Mouse (Mus musculus) embryonic stem cell, embryonic (primary cell): ENCODE measurements around the gene Fut2.
"Not testable (repeated sequence)": the region's sequence is repeated elsewhere in the genome, so short reads cannot be mapped to it uniquely, and the experiment has no call there.

Source experiments
- CTCF ChIA-PET, 4 experiments: fragments of 300-600 bp in 2 of 4; fragments of 350-600 bp in 2 of 4; sonication (Branson Sonifier 250); formaldehyde crosslinking; loops; one replicate each; lab custom pipeline; 2022; ENCODE audit warnings: inconsistent platforms in 2 of 4; lab: Charles Lee
- POLR2A ChIA-PET, 4 experiments: fragments of 300-600 bp in 2 of 4; fragments of 350-600 bp in 2 of 4; sonication (Branson Sonifier 250); formaldehyde crosslinking; loops; one replicate each; lab custom pipeline; 2022; ENCODE audit warnings: antibody characterized with exemption in 4 of 4, inconsistent platforms in 1 of 4; lab: Charles Lee

Gene Fut2

GRCm38 (mm10) chr7:45667761-45668160, 1.6 kb upstream of the Fut2 start:
- CTCF ChIA-PET = interaction anchor here in 2 of 4 experiments (1.1 to 2.2 kb wide), 4 partner anchors 17 to 219 kb away, joined by 3 to 6 read pairs (median 4); partner anchors contain the start of gene Fut1 (in 1 of the 2)
- POLR2A ChIA-PET = interaction anchor here in 2 of 4 experiments (0.7 to 3.0 kb wide), 5 partner anchors 15 to 124 kb away, joined by 3 to 10 read pairs (median 4); partner anchors contain the start of gene Sphk2 (in 1 of the 2)

GRCm38 (mm10) chr7:45665303-45666138, 673 bp downstream of the Fut2 start:
- CTCF ChIA-PET = interaction anchor here (0.5 to 3.2 kb wide), 15 partner anchors 12 to 1994 kb away, joined by 3 to 20 read pairs (median 3); partner anchors contain the start of gene Ntn5 (in 2 of the 4)
- POLR2A ChIA-PET = interaction anchor here (0.6 to 5.0 kb wide), 42 partner anchors 9 to 218 kb away, joined by 3 to 34 read pairs (median 4); partner anchors contain the start of genes Ntn5 (in 2 of the 4), Sphk2 (in 2 of the 4), Fam83e (in 1 of the 4) and Ftl1 (in 1 of the 4)

- ChIA-PET CTCF (interaction anchor here in 1 of 4 experiments (0.6 kb wide), 1 partner anchor 212 kb away, joined by 3 read pairs; no protein-coding TSS in a partner anchor), POLR2A (interaction anchor here in 2 of 4 experiments (1.0 to 5.0 kb wide), 6 partner anchors 8 to 202 kb away, joined by 3 to 34 read pairs (median 5); partner anchors contain the start of gene Ftl1 (in 1 of the 2))
Measured at GRCm38 (mm10) chr7:45661702-45662101, 4.5 kb downstream of the Fut2 start.

GRCm38 (mm10) chr7:45660746-45661478, 5.3 kb downstream of the Fut2 start:
- CTCF ChIA-PET = no interaction called here
- POLR2A ChIA-PET = interaction anchor here in 2 of 4 experiments (1.0 to 1.6 kb wide), 4 partner anchors 17 to 201 kb away, joined by 3 to 5 read pairs (median 4); partner anchors contain the start of gene Ftl1 (in 1 of the 2)

- CTCF ChIA-PET = interaction anchor here in 3 of 4 experiments (0.5 to 1.8 kb wide), 4 partner anchors 14 to 1114 kb away, joined by 3 to 10 read pairs (median 5); no protein-coding TSS in a partner anchor
- POLR2A ChIA-PET = interaction anchor here (0.5 to 4.7 kb wide), 16 partner anchors 10 to 195 kb away, joined by 3 to 45 read pairs (median 4); partner anchors contain the start of genes Fut2 (in 3 of the 4), Ftl1 (in 1 of the 4), Plekha4 (in 1 of the 4) and Ppp1r15a (in 1 of the 4)
Measured at GRCm38 (mm10) chr7:45654424-45655047, 11.7 kb downstream of the Fut2 start.

- CTCF ChIA-PET = interaction anchor here in 1 of 4 experiments (1.2 kb wide), 1 partner anchor 18 kb away, joined by 3 read pairs; no protein-coding TSS in a partner anchor
Measured at GRCm38 (mm10) chr7:45650484-45650883, 15.7 kb downstream of the Fut2 start.

GRCm38 (mm10) chr7:45649351-45649750, 16.8 kb downstream of the Fut2 start:
- CTCF ChIA-PET = interaction anchor here in 2 of 4 experiments (0.5 to 1.4 kb wide), 2 partner anchors 16 to 941 kb away, joined by 4 to 6 read pairs; partner anchors contain the start of gene Fut2 (in 1 of the 2)

More at GRCm38 (mm10) chr7:45650484-45650883, 15.7 kb downstream of the Fut2 start:
- POLR2A ChIA-PET = not testable (repeated sequence)

GRCm38 (mm10) chr7:45646671-45647070, 19.5 kb downstream of the Fut2 start:
- CTCF ChIA-PET = interaction anchor here in 2 of 4 experiments (0.6 to 1.3 kb wide), 3 partner anchors 19 to 492 kb away, joined by 3 read pairs; partner anchors contain the start of genes Aldh16a1 (in 1 of the 2) and Fut2 (in 1 of the 2)
- POLR2A ChIA-PET = interaction anchor here in 3 of 4 experiments (0.6 to 6.6 kb wide), 13 partner anchors 8 to 286 kb away, joined by 3 to 71 read pairs (median 3); partner anchors contain the start of genes Ftl1 (in 2 of the 3) and Rasip1 (in 1 of the 3)

More at GRCm38 (mm10) chr7:45649351-45649750, 16.8 kb downstream of the Fut2 start:
- POLR2A ChIA-PET = interaction anchor here in 2 of 4 experiments (0.6 to 1.7 kb wide), 4 partner anchors 11 to 139 kb away, joined by 3 to 9 read pairs (median 3); partner anchors contain the start of gene Nucb1 (in 1 of the 2)

- ChIA-PET CTCF (interaction anchor here in 1 of 4 experiments (0.6 to 3.6 kb wide), 3 partner anchors 38 to 155 kb away, joined by 3 to 33 read pairs (median 4); partner anchors contain the start of gene Ntn5), POLR2A (interaction anchor here in 3 of 4 experiments (0.6 to 6.6 kb wide), 23 partner anchors 9 to 620 kb away, joined by 3 to 71 read pairs (median 6); partner anchors contain the start of genes Fut1 (in 2 of the 3), Fut2 (in 2 of the 3), Rasip1 (in 2 of the 3) and Bcat2 (in 1 of the 3))
Measured at GRCm38 (mm10) chr7:45645591-45645971, 20.6 kb downstream of the Fut2 start.

GRCm38 (mm10) chr7:45644872-45645590, 21.2 kb downstream of the Fut2 start:
- ChIA-PET POLR2A (interaction anchor here (0.5 to 6.6 kb wide), 55 partner anchors 8 to 620 kb away, joined by 3 to 71 read pairs (median 7); partner anchors contain the start of genes Rasip1 (in 3 of the 4), Fut1 (in 2 of the 4), Fut2 (in 2 of the 4) and Sphk2 (in 2 of the 4)), CTCF (interaction anchor here in 3 of 4 experiments (0.6 to 3.6 kb wide), 7 partner anchors 12 to 155 kb away, joined by 3 to 33 read pairs (median 7); partner anchors contain the start of gene Ntn5 (in 1 of the 3))

GRCm38 (mm10) chr7:45644183-45644582, 22.0 kb downstream of the Fut2 start:
- CTCF ChIA-PET = interaction anchor here (0.6 to 3.6 kb wide), 24 partner anchors 9 to 343 kb away, joined by 3 to 33 read pairs (median 4); partner anchors contain the start of genes Gys1 (in 1 of the 4) and Ntn5 (in 1 of the 4)
- POLR2A ChIA-PET = interaction anchor here (0.6 to 6.6 kb wide), 108 partner anchors 9 to 691 kb away, joined by 3 to 71 read pairs (median 5); partner anchors contain the start of genes Dbp (in 3 of the 4), Ftl1 (in 3 of the 4), Rasip1 (in 3 of the 4) and Sphk2 (in 3 of the 4)

- POLR2A ChIA-PET = interaction anchor here (0.6 to 6.6 kb wide), 121 partner anchors 8 to 691 kb away, joined by 3 to 71 read pairs (median 4); partner anchors contain the start of genes Dbp (in 3 of the 4), Ftl1 (in 3 of the 4), Rasip1 (in 3 of the 4) and Sphk2 (in 3 of the 4)
- CTCF ChIA-PET = interaction anchor here (0.6 to 3.6 kb wide), 28 partner anchors 10 to 343 kb away, joined by 3 to 33 read pairs (median 4); partner anchors contain the start of genes Gys1 (in 2 of the 4) and Ntn5 (in 1 of the 4)
Measured at GRCm38 (mm10) chr7:45643441-45644178, 22.6 kb downstream of the Fut2 start.

- ChIA-PET POLR2A (interaction anchor here (0.6 to 6.6 kb wide), 58 partner anchors 9 to 1155 kb away, joined by 3 to 71 read pairs (median 6); partner anchors contain the start of genes Dbp (in 2 of the 4), Fut2 (in 2 of the 4), Plekha4 (in 2 of the 4) and Ppp1r15a (in 2 of the 4)), CTCF (interaction anchor here (0.6 to 3.6 kb wide), 10 partner anchors 10 to 342 kb away, joined by 3 to 33 read pairs (median 6); partner anchors contain the start of gene Ntn5 (in 1 of the 4))
Measured at GRCm38 (mm10) chr7:45642503-45643255, 23.5 kb downstream of the Fut2 start.
